Mouse (Mus musculus): ENCODE results near the gene Adamts15.

- TF ChIP-seq CTCF (IDR thresholded peaks at IDR 0.05; ENCODE audit: control insufficient read depth, insufficient read depth, insufficient read length) (no peak), MAX (IDR thresholded peaks at IDR 0.05) (no peak), USF1 (IDR thresholded peaks at IDR 0.05; ENCODE audit: low read depth) (no peak), MYOG (IDR thresholded peaks at IDR 0.05; ENCODE audit: control insufficient read depth, extremely low read depth, insufficient read length) (no peak), MYOD1 (IDR thresholded peaks at IDR 0.05; ENCODE audit: control insufficient read depth, insufficient read length, low read depth) (no peak), CEBPB (IDR thresholded peaks at IDR 0.05; ENCODE audit: low read depth) (no peak)
These were observed 11.8 kb downstream of the Adamts15 start for GRCm38 (mm10) chr9:30910491-30910890.
